Mouse (Mus musculus) olfactory bulb, adult 2 months (tissue): ENCODE results near the gene Cdh13. TPM values are rescaled to one million over a fixed set of nuclear protein-coding genes. Genes with fewer than 3 reads are reported as not detected.

Source experiments
- H3K27ac ChIP-seq: fragments of 200-500 bp; 2 replicates; pipeline ENCODE4 v1.5.1; 2012; ENCODE audit warnings: low read depth, low read length; ENCODE audit not compliant: insufficient read depth
- H3K4me1 ChIP-seq: fragments of 200-500 bp; 2 replicates; pipeline ENCODE4 v1.6.1; 2012; ENCODE audit warnings: low read length; ENCODE audit not compliant: control insufficient read depth, insufficient read depth
- H3K4me3 ChIP-seq: fragments of 200-500 bp; 2 replicates; pipeline ENCODE4 v1.5.1; 2012; ENCODE audit warnings: mild to moderate bottlenecking, low read depth, low read length, moderate library complexity; ENCODE audit not compliant: insufficient read depth
- CTCF ChIP-seq: fragments of 200-500 bp; IDR thresholded peaks from 2 replicates; pipeline ENCODE4 v1.5.1; 2012; ENCODE audit warnings: low read depth, mild to moderate bottlenecking, low read length, moderate library complexity; ENCODE audit not compliant: insufficient read depth
- POLR2A ChIP-seq: fragments of 200-500 bp; IDR thresholded peaks from 2 replicates; pipeline ENCODE4 v1.6.1; 2012; ENCODE audit warnings: mild to moderate bottlenecking, low read depth, low read length, moderate library complexity; ENCODE audit not compliant: insufficient read depth
- WGBS: fragments of 180-500 bp; shearing (Covaris S2); methylation state at CpG from one replicate; pipeline ENCODE4 v1.1.7; 2018; 5-methylcytosine and 5-hydroxymethylcytosine counted together
- polyA plus RNA-seq: library from polyadenylated mRNA; stranded (reverse); fragments of >200 nt; gene quantifications from 2 replicates; pipeline ENCODE4 v1.2.4, GENCODE M21; 2012; ENCODE audit warnings: low replicate concordance; ENCODE audit not compliant: missing spikeins, insufficient read depth, insufficient read length

Gene Cdh13
- polyA plus RNA-seq, 1 experiment, result not detected

DNA sequence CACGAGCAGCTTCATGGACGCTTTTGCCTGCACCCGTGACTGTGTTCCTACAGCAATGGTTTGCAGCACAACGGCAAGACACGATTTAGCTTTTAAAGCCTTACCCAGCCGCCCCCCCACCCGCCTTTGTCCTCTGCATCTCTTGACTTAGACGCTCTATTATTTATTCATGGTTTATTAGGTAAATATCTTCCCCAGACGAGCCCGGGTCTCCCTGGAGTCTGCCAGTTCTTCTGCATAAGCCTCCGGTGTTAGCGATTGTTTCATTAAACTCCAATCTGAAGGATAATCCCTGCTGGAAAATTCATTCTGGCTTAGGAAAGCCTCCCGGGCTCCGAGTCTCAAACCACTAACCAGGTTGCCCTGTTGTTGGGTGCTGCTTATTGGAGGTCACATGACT, 268.9 kb downstream of the Cdh13 start:
- Histone ChIP-seq H3K4me1 (no peaks in the 10 kb centered on the region), H3K4me3 (no peak overlapping the region), H3K27ac (no peak overlapping the region)
- TF ChIP-seq CTCF (no peak), POLR2A (no peak)
- WGBS, result 72% methylated on average over 14 of the region's 14 CpGs

DNA sequence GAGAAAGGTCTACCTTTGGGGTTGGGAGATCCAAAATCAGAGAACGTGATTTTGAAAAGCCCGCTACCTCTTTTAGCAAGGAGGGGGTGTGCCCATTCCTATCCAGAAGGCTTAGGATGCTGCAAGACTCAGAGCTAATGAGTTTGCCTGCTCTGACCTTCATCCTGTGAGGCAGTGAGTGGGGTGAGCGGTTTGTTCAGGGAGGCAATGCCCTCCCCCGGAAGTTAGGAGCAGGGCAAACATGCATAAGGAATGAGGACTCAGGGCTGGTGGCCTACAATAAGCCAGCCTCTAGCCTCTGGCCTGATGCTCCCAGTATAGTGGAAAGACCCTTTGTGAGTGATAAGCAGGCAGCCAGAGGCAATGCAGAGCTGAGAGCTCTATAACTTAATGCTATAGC, 269.3 kb downstream of the Cdh13 start:
- Histone ChIP-seq H3K4me1 (no peaks in the 10 kb centered on the region), H3K4me3 (no peak overlapping the region), H3K27ac (no peak overlapping the region)
- TF ChIP-seq POLR2A (no peak), CTCF (no peak)
- 82% methylated on average over 4 of the region's 4 CpGs for WGBS

DNA sequence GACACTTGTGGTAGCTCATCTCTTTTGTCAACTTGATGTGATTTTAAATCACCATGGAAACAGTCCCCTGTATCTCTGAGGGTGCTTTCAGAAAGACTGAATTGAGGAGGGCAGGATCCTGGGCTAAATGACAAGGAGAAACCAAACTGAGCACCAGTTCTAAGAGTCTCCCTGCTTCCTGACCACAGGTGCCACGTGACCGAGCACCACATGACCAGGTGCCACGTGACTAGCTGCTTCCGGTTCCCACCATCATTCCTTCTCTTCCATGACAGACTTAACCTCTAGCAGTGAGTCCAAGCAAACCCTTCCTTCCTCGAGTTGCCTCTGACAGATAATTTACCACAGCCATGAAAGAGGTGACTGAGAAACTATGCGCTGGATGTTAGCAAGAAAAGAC, 280.5 kb downstream of the Cdh13 start:
- H3K4me3 ChIP-seq, result no peak overlapping the region
- TF ChIP-seq CTCF, result no peak
- TF ChIP-seq POLR2A, result no peak
- no peak overlapping the region for H3K27ac ChIP-seq
- no peaks in the 10 kb centered on the region; the same call in none of the 2 replicates for H3K4me1 ChIP-seq
- WGBS, result 83% methylated on average over 6 of the region's 6 CpGs

DNA sequence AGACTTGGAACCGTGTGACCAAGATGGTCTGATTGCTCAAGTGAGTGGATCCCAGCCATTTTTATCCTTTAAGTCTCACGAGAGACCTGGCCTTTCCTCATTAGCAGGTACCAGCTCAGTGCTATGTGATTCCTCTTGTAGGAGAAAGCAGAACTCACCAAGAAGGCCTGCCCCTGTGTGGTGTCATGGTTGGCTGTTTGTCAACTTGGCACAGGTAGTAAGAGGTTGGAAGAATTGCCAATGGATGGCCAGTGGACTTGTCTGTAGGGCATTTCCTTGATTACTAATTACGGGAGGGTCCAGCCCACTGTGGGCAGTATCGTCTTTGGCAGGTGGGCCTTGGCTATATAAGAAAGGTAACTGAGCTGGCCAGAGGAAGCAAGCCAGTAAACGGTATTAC, 281.7 kb downstream of the Cdh13 start:
- TF ChIP-seq POLR2A (no peak), CTCF (no peak)
- H3K27ac ChIP-seq, result no peak overlapping the region
- 90% methylated on average over 5 of the region's 5 CpGs for WGBS
- H3K4me3 ChIP-seq, result no peak overlapping the region
- H3K4me1 ChIP-seq, result no peaks in the 10 kb centered on the region; the same call in none of the 2 replicates

DNA sequence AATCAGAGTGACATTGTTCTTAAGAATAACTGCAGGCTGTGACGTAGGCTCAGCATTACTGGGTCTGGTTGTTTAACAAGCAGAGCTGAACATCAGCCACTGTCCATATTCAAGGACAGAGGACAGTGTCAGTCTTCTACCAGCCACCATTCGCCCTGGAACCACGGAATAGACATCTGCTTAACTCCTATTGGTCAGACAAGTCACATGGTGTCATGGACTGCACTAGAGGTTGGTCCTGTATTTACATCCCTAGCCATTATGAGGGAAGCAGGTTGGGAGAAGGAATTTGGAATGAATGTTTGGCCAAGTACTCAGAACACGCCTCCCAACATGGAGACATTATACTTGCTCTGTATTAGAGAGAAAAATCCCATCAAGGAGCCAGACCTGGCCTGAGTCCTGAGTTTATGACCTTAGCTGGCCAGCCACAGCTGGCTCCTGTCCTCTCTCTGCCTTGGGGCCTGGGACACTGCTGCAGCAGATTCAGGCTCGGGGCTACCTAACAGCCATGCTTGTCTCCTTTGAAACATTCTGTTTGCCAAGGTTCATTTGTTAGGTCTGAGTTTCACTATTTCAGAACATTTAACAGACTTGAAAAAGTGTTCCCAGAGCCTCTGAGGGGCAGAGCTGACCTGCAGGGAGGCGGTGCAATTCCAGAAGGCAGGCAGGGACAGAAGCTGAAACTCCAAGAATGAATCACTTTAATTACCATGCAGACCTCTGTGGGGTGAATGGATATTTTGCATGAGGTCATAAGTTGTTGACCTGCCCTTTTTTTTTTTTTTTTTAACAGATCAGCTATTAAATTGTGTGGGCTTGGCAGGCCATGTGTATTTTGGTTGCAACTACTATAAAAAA, 282.6 kb downstream of the Cdh13 start:
- no peak overlapping the region for H3K4me3 ChIP-seq
- 84% methylated on average over 6 of the region's 6 CpGs for WGBS
- no peak overlapping the region for H3K27ac ChIP-seq
- H3K4me1 ChIP-seq, result no peaks in the 10 kb centered on the region; the same call in none of the 2 replicates
- TF ChIP-seq CTCF, result no peak
- TF ChIP-seq POLR2A, result no peak

DNA sequence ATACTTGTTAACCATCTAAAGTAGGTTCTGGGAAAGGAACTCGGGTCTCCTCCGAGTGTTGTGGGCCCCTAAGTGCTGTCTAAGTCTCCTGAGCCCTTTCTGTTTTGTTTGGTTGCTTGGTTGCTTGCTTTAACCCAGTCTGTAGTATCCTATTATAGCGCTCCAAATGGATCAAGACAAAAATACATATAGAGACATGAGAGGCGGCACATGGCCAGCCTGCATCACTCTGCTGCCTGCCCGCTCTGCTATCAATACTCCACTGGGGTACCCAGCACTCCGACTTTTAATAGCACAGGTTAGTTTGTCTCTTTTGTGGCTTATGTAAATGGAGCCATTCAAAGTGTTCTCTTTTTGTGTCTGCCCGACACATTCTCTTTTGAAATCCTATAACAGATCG, 285.8 kb downstream of the Cdh13 start:
- TF ChIP-seq POLR2A (no peak), CTCF (no peak)

DNA sequence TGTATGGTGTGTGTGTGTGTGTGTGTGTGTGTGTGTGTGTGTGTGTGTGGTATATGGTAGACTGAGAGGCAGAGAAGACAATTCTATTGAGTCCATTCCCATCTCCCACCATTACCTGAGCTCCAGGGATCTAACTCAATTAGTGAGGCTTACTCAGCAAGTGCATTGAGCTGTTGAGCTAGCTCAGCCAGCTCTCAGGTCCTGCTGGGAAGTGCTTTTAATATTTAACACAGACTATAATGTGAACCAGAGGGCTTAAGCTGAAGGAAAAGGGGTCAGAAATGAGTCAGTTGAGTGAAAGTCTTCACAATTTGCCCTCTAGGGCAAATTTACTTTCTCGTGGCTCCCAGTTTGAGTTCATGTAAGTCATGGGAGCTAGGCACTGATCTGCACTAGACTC, 297.7 kb downstream of the Cdh13 start:
- Histone ChIP-seq H3K27ac (no peak overlapping the region), H3K4me1 (no peaks in the 10 kb centered on the region), H3K4me3 (no peak overlapping the region)
- WGBS, result 83% methylated on average over 1 of the region's 1 CpGs
- no peak for TF ChIP-seq POLR2A
- TF ChIP-seq CTCF, result no peak

More for the DNA sequence above, 285.8 kb downstream of the Cdh13 start:
- 83% methylated on average over 8 of the region's 8 CpGs for WGBS
- Histone ChIP-seq H3K27ac (no peak overlapping the region), H3K4me3 (no peak overlapping the region), H3K4me1 (no peaks in the 10 kb centered on the region; the same call in 1 of the 2 replicates)

DNA sequence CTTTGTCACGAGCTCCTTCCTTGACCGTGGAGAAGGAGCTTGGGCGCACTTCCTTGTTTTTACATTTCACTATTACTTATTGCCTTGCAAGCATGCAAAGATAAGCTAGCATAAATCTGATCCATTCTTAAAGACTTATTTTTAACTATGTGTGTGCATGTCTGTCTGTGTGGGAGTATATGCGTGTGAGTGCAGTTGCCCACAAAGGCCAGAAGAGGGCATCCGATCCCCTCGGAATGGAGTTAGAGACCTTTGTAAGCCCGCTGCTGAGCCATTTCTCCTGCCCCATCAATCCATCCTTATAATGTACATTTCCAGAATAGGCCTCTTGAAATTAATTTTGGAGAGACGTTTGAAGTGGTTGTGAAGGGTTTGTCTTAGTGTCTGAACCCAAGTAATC, 298.7 kb downstream of the Cdh13 start:
- Histone ChIP-seq H3K4me1 (no peaks in the 10 kb centered on the region), H3K4me3 (no peak overlapping the region), H3K27ac (no peak overlapping the region)
- WGBS, result 96% methylated on average over 8 of the region's 8 CpGs
- no peak for TF ChIP-seq POLR2A

DNA sequence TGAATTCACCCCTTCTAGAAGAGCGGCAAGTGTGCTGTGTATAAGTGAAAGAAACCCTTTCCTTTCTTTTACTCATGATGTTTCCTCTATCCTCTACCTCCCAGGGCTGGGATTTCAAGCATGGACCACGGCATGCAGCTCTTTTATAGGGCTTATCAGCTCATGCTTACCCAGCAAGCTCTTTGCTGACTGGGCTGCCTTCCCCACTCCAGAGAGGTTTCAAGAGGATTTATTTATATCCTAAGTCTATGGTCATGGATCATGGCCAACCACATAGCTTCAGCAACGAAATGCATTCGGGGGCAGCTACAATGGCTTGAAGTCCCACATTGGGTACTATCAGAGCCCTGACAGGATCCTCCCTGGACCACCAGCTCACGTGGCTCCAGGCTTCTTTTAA, 304.4 kb downstream of the Cdh13 start:
- 81% methylated on average over 5 of the region's 5 CpGs for WGBS
- Histone ChIP-seq H3K4me3 (no peak overlapping the region), H3K4me1 (no peaks in the 10 kb centered on the region), H3K27ac (no peak overlapping the region)
- TF ChIP-seq CTCF (no peak), POLR2A (no peak)
